Mouse (Mus musculus): ENCODE results near the gene Rapgef2.

GRCm38 (mm10) chr3:79203178-79203577 lies 83.1 kb downstream of the Rapgef2 start:
- TF ChIP-seq CTCF (IDR thresholded peaks at IDR 0.05; ENCODE audit: low read depth, low read length) (no peak), EP300 (IDR thresholded peaks at IDR 0.05; ENCODE audit: insufficient read depth, low read depth, low read length) (no peak), POLR2A (IDR thresholded peaks at IDR 0.05; ENCODE audit: insufficient read depth, low read length) (no peak)

Data from ES-Bruce4 (cell line).